Mouse (Mus musculus) E14TG2a.4 (cell line): Measurements from ENCODE around the gene Camk1g.

ENCODE experiments used
- CTCF ChIP-seq: conservative IDR thresholded peaks from 2 replicates; pipeline ENCODE4 v1.5.1; 2014; ENCODE audit warnings: low read length
- NANOG ChIP-seq: IDR thresholded peaks from 2 replicates; pipeline ENCODE4 v1.6.1; 2014; ENCODE audit warnings: borderline replicate concordance, low read length, mixed read lengths

GRCm38 (mm10) chr1:193302093-193302405, 68.0 kb downstream of the Camk1g start:
- TF ChIP-seq CTCF (no peak), NANOG (no peak)
